Comparison of ENCODE assay signal across 22 mouse cellular contexts in genomic region chr13:44243211-44243610, GRCm38 (mm10).
"Had no signal": no experiment of that assay in that cellular context is flagged by ENCODE, and none has a peak within 500 bp of the region (broad histone marks: within the 10 kb centered on the region; RNA-seq: fewer than 3 reads in every experiment).

No protein-coding gene starts in this region.

- H3K4me2 ChIP-seq: forebrain, embryonic 15.5 days; heart, embryonic 12.5 days; hindbrain, embryonic 13.5 days; hindbrain, embryonic 15.5 days; limb, embryonic 13.5 days; limb, embryonic 15.5 days; liver, embryonic 12.5 days had no signal

- H3K27me3 ChIP-seq: forebrain, embryonic 15.5 days; heart, embryonic 12.5 days; hindbrain, embryonic 13.5 days; hindbrain, embryonic 15.5 days; limb, embryonic 15.5 days; liver, embryonic 12.5 days had no signal

- H3K36me3 ChIP-seq: forebrain, embryonic 15.5 days; heart, embryonic 10.5 days; heart, embryonic 12.5 days; hindbrain, embryonic 13.5 days; hindbrain, embryonic 15.5 days; limb, embryonic 13.5 days; limb, embryonic 15.5 days; liver, embryonic 12.5 days had no signal

- H3K27ac ChIP-seq: forebrain, embryonic 15.5 days; heart, embryonic 10.5 days; hindbrain, embryonic 13.5 days; hindbrain, embryonic 15.5 days; hindbrain, postnatal 0 days; kidney, postnatal 0 days; limb, embryonic 13.5 days; limb, embryonic 15.5 days; liver, embryonic 12.5 days; liver, embryonic 14.5 days had no signal

- ATAC-seq: forebrain, embryonic 15.5 days; forebrain, postnatal 0 days; hindbrain, postnatal 0 days; intestine, embryonic 16.5 days; liver, embryonic 12.5 days had no signal

- DNase-seq: forebrain, postnatal 0 days; gastrocnemius, postnatal 14 days; gastrocnemius, postnatal 36 days; heart, adult 18-20 months; heart, postnatal 10 days; heart, postnatal 36 days; layer of hippocampus, adult 9-11 months; layer of hippocampus, postnatal 36 days; left cerebral cortex, postnatal 4 days; lung, adult 18-20 months had no signal

- H3K4me3 ChIP-seq: forebrain, embryonic 15.5 days; heart, embryonic 10.5 days; heart, embryonic 12.5 days; hindbrain, embryonic 13.5 days; hindbrain, embryonic 15.5 days; limb, embryonic 13.5 days; limb, embryonic 15.5 days; liver, embryonic 12.5 days had no signal

- H3K9ac ChIP-seq: forebrain, embryonic 15.5 days; forebrain, postnatal 0 days; heart, embryonic 12.5 days; hindbrain, embryonic 13.5 days; hindbrain, embryonic 15.5 days; limb, embryonic 13.5 days; limb, embryonic 15.5 days; liver, embryonic 12.5 days; liver, embryonic 14.5 days had no signal

- H3K9me3 ChIP-seq: forebrain, embryonic 15.5 days; heart, embryonic 10.5 days; heart, embryonic 12.5 days; hindbrain, embryonic 13.5 days; hindbrain, embryonic 15.5 days; limb, embryonic 13.5 days; limb, embryonic 15.5 days; liver, embryonic 12.5 days had no signal
